Mouse (Mus musculus): ENCODE results near the gene Lipm. TPM values are rescaled to one million over a fixed set of nuclear protein-coding genes. Genes with fewer than 3 reads are reported as not detected.

Gene Lipm
- total RNA-seq, 2 experiments from 2014 or later = 0.23 to 0.35 TPM

GRCm38 (mm10) chr19:34162693-34163092 is 62.0 kb downstream of the Lipm start:
- DNase-seq (ENCODE audit: low spot score in 2 of 2) = no peak

- no peak for DNase-seq (ENCODE audit: low spot score in 2 of 2)
These were observed 65.2 kb downstream of the Lipm start, which contains the start of gene Ankrd22 for GRCm38 (mm10) chr19:34165891-34166290. Gene Ankrd22 (minus strand): TSS chr19:34166053.

GRCm38 (mm10) chr19:34166386-34166785 is 65.7 kb downstream of the Lipm start:
- no peak for DNase-seq (ENCODE audit: low spot score in 2 of 2)

- no peak for DNase-seq (ENCODE audit: low spot score in 2 of 2)
These were observed 67.3 kb downstream of the Lipm start for GRCm38 (mm10) chr19:34167896-34168661.

GRCm38 (mm10) chr19:34169121-34169520 is 68.4 kb downstream of the Lipm start:
- no peak for DNase-seq (ENCODE audit: low spot score in 2 of 2)

GRCm38 (mm10) chr19:34171167-34171566 is 70.4 kb downstream of the Lipm start:
- DNase-seq (ENCODE audit: low spot score in 2 of 2) = no peak

Small RNAs within 50 kb of the gene (microRNA-seq; reads per million reads assigned to microRNA genes)
- gene Gm23334 = 0 reads per million in 2 experiments

Other genes with a start within 250 kb of the Lipm start
- gene Lipf, start 139.7 kb upstream of the Lipm start, total RNA-seq (2021) = not detected
- not detected for gene Lipk, start 92.6 kb upstream of the Lipm start, total RNA-seq (2021)
- gene Lipn, start 33.6 kb upstream of the Lipm start, total RNA-seq (2021) = not detected
- gene Ankrd22, start 65.1 kb downstream of the Lipm start, total RNA-seq (2021) = not detected
- gene Stambpl1, start 91.3 kb downstream of the Lipm start, total RNA-seq (2021) = 10 to 100 TPM; 19.8 to 20.9 TPM
- gene Acta2, start 154.7 kb downstream of the Lipm start, total RNA-seq (2021) = 1 to 10 TPM; 7.0 to 9.8 TPM
- 1 to 10 TPM; 1.4 to 3.1 TPM for gene Fas, start 189.7 kb downstream of the Lipm start, total RNA-seq (2021)

Data from layer of hippocampus, adult 18-20 months (tissue).